Mouse (Mus musculus) megakaryocyte, embryonic 14.5 days (primary cell): ENCODE data around the gene Amfr.

Experiments used
- FLI1 ChIP-seq: IDR thresholded peaks from 2 replicates; pipeline ENCODE4 v1.6.1; 2012; ENCODE audit warnings: low read length, inconsistent platforms, mixed read lengths
- GATA1 ChIP-seq: IDR thresholded peaks from 3 replicates; pipeline ENCODE4 v1.6.1; 2012; ENCODE audit warnings: mixed read lengths, low read length, inconsistent platforms, borderline replicate concordance

DNA sequence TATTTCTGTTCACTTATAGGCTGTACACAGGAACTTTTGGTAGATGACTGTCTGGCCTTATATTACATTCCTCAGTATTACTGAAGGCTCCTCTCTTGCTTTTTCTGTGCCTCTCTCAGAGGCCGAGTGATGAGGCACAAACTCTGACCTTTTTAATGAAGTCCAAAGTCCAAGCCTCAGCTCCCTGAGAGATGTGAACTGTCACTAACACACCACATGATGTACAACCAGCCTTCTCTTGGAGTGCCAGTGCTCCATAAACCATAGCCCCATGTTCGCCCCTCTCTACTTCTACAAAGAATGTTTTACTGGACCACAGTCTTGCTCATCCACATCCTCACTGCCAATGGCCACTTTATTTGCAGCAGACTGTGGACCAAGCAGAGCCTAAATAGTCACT lies 37.3 kb downstream of the Amfr start:
- TF ChIP-seq GATA1 (no peak), FLI1 (no peak)
